Mouse (Mus musculus) heart, embryonic 11.5 days (tissue): ENCODE results near the gene Utp4. TPM values are rescaled to one million over a fixed set of nuclear protein-coding genes. Genes with fewer than 3 reads are reported as not detected.

Source experiments
- ATAC-seq: fragments of 200-750 bp; cut with Nextera tagmentation; replicated peaks from 2 replicates; pipeline ENCODE4 v1.8.0; 2017; ENCODE audit warnings: moderate library complexity; ENCODE audit not compliant: insufficient number of reproducible peaks, low FRiP score, low TSS enrichment
- H3K27ac ChIP-seq: fragments of 300-500 bp; sonication (generic); 2 replicates; pipeline ENCODE4 v1.5.1; 2014; ENCODE audit warnings: mild to moderate bottlenecking, low read depth, low read length
- H3K27me3 ChIP-seq: fragments of 300-500 bp; sonication (generic); 2 replicates; pipeline ENCODE4 v1.6.1; 2014; ENCODE audit warnings: mild to moderate bottlenecking, low read length, mixed read lengths; ENCODE audit not compliant: control insufficient read depth, insufficient read depth
- H3K36me3 ChIP-seq: fragments of 300-500 bp; sonication (generic); 2 replicates; pipeline ENCODE4 v1.6.1; 2014; ENCODE audit warnings: mild to moderate bottlenecking, low read length, moderate library complexity, mixed read lengths; ENCODE audit not compliant: control insufficient read depth, insufficient read depth
- H3K4me1 ChIP-seq: fragments of 300-500 bp; sonication (generic); 2 replicates; pipeline ENCODE4 v1.6.1; 2014; ENCODE audit warnings: low read length; ENCODE audit not compliant: control insufficient read depth, insufficient read depth
- H3K4me2 ChIP-seq: fragments of 300-500 bp; sonication (generic); 2 replicates; pipeline ENCODE4 v1.6.1; 2014; ENCODE audit warnings: mild to moderate bottlenecking, moderate library complexity
- H3K4me3 ChIP-seq: fragments of 300-500 bp; sonication (generic); 2 replicates; pipeline ENCODE4 v1.5.1; 2014; ENCODE audit warnings: low read depth, low read length
- H3K9ac ChIP-seq: fragments of 300-500 bp; sonication (generic); 2 replicates; pipeline ENCODE4 v1.6.1; 2014; ENCODE audit warnings: mild to moderate bottlenecking, low read depth, low read length, moderate library complexity
- H3K9me3 ChIP-seq: fragments of 300-500 bp; sonication (generic); replicated peaks from 2 replicates; pipeline ENCODE4 v1.6.1; 2016; ENCODE audit warnings: low read length; ENCODE audit not compliant: control insufficient read depth
- WGBS: fragments of 180-500 bp; shearing (Covaris S2); extraction: QIAGEN DNeasy Blood & Tissue Kit; methylation state at CpG from one replicate; pipeline ENCODE4 v1.1.7; 2014; ENCODE audit not compliant: insufficient replicate concordance; 5-methylcytosine and 5-hydroxymethylcytosine counted together
- polyA plus RNA-seq: library from polyadenylated mRNA; unstranded; fragments of >200 nt; fragmentation: Nextera tagmentation; extraction: Ambion mirVana; gene quantifications from 2 replicates; pipeline ENCODE4 v1.2.1, GENCODE M21; 2014

Gene Utp4
- polyA plus RNA-seq, 1 experiment from 2014 or later: 53.9 TPM

- no peaks in the 10 kb centered on the region for H3K36me3 ChIP-seq
- H3K9me3 ChIP-seq: no peaks in the 10 kb centered on the region
- H3K4me1 ChIP-seq: no peaks in the 10 kb centered on the region
- no peak overlapping the region for H3K4me3 ChIP-seq
- WGBS: 87% methylated on average over 3 of the region's 3 CpGs
- H3K27me3 ChIP-seq: no peaks in the 10 kb centered on the region
- no peak overlapping the region for H3K27ac ChIP-seq
- no peak overlapping the region for H3K9ac ChIP-seq
- no peak overlapping the region for H3K4me2 ChIP-seq
- no peak for ATAC-seq
These were observed 68.9 kb downstream of the Utp4 start for GRCm38 (mm10) chr8:106962322-106962721.

GRCm38 (mm10) chr8:106963365-106963764 lies 69.9 kb downstream of the Utp4 start:
- Histone ChIP-seq H3K4me1 (no peaks in the 10 kb centered on the region), H3K36me3 (no peaks in the 10 kb centered on the region), H3K4me3 (no peak overlapping the region), H3K4me2 (no peak overlapping the region), H3K27ac (no peak overlapping the region), H3K9me3 (no peaks in the 10 kb centered on the region), H3K27me3 (no peaks in the 10 kb centered on the region), H3K9ac (no peak overlapping the region)
- WGBS: 73% methylated on average over 6 of the region's 6 CpGs
- no peak for ATAC-seq

GRCm38 (mm10) chr8:106964573-106964972 lies 71.1 kb downstream of the Utp4 start:
- Histone ChIP-seq H3K27ac (no peak overlapping the region), H3K27me3 (no peaks in the 10 kb centered on the region), H3K36me3 (no peaks in the 10 kb centered on the region), H3K9ac (no peak overlapping the region), H3K4me2 (no peak overlapping the region), H3K9me3 (no peaks in the 10 kb centered on the region), H3K4me1 (no peaks in the 10 kb centered on the region), H3K4me3 (no peak overlapping the region)
- WGBS: 67% methylated on average over 4 of the region's 4 CpGs
- no peak for ATAC-seq

- 66% methylated on average over 3 of the region's 3 CpGs for WGBS
- no peak overlapping the region for H3K4me3 ChIP-seq
- ATAC-seq: no peak
- H3K9me3 ChIP-seq: no peaks in the 10 kb centered on the region
- H3K27ac ChIP-seq: no peak overlapping the region
- H3K36me3 ChIP-seq: no peaks in the 10 kb centered on the region
- no peaks in the 10 kb centered on the region for H3K27me3 ChIP-seq
- H3K4me1 ChIP-seq: no peaks in the 10 kb centered on the region
- no peak overlapping the region for H3K9ac ChIP-seq
- H3K4me2 ChIP-seq: no peak overlapping the region
These were observed 76.5 kb downstream of the Utp4 start for GRCm38 (mm10) chr8:106969964-106970363.

GRCm38 (mm10) chr8:106971916-106972315 lies 78.5 kb downstream of the Utp4 start:
- no peak for ATAC-seq
- H3K27me3 ChIP-seq: no peaks in the 10 kb centered on the region

More at GRCm38 (mm10) chr8:106971916-106972315, 78.5 kb downstream of the Utp4 start:
- H3K36me3 ChIP-seq: no peaks in the 10 kb centered on the region
- H3K4me2 ChIP-seq: no peak overlapping the region
- no peaks in the 10 kb centered on the region for H3K4me1 ChIP-seq
- no peaks in the 10 kb centered on the region for H3K9me3 ChIP-seq
- H3K27ac ChIP-seq: no peak overlapping the region
- WGBS: 58% methylated on average over 5 of the region's 5 CpGs
- H3K9ac ChIP-seq: no peak overlapping the region
- no peak overlapping the region for H3K4me3 ChIP-seq

Other genes with a start within 250 kb of the Utp4 start
- 5.1 and 5.9 TPM in 2 replicates for gene Tango6, start 210.6 kb upstream of the Utp4 start, polyA plus RNA-seq
- gene Has3, start 23.4 kb upstream of the Utp4 start, polyA plus RNA-seq: 0.08 and 0.17 TPM in 2 replicates
- 6.0 and 8.0 TPM in 2 replicates for gene Sntb2, start 42.1 kb downstream of the Utp4 start, polyA plus RNA-seq
- gene Vps4a, start 137.6 kb downstream of the Utp4 start, polyA plus RNA-seq: 48.5 and 59.8 TPM in 2 replicates
- gene Pdf, start 155.0 kb downstream of the Utp4 start, polyA plus RNA-seq: 40.7 and 42.6 TPM in 2 replicates
- gene Cog8, start 163.1 kb downstream of the Utp4 start, polyA plus RNA-seq: 31.5 and 31.9 TPM in 2 replicates
- 66.9 and 71.9 TPM in 2 replicates for gene Nip7, start 163.2 kb downstream of the Utp4 start, polyA plus RNA-seq
- not detected in 2 replicates for gene Tmed6, start 172.0 kb downstream of the Utp4 start, polyA plus RNA-seq
- 7.5 and 10.9 TPM in 2 replicates for gene Terf2, start 202.9 kb downstream of the Utp4 start, polyA plus RNA-seq